18 mouse cellular contexts compared by ENCODE assay signal in genomic region chr14:111073529-111073928, GRCm38 (mm10).
DNase-seq lines count a peak whose midpoint lies in the region; ATAC-seq and TF ChIP-seq lines count a peak whose summit lies in the region.
"Had no signal": no experiment of that assay in that cellular context is flagged by ENCODE, and none has a peak within 500 bp of the region (broad histone marks: within the 10 kb centered on the region; RNA-seq: fewer than 3 reads in every experiment).

No protein-coding gene starts in this region.

- H3K4me1 ChIP-seq in hindbrain, embryonic 15.5 days (replicated peaks), result no peaks in the 10 kb centered on the region
- H3K4me1 ChIP-seq in hindbrain, embryonic 10.5 days (replicated peaks), result no peaks in the 10 kb centered on the region
- H3K4me1 ChIP-seq in midbrain, embryonic 15.5 days, result no peaks in the 10 kb centered on the region
- no peaks in the 10 kb centered on the region for H3K4me1 ChIP-seq in midbrain, embryonic 13.5 days (replicated peaks)
- no peaks in the 10 kb centered on the region for H3K4me1 ChIP-seq in forebrain, embryonic 15.5 days
- H3K4me1 ChIP-seq: heart, embryonic 12.5 days; neural tube, embryonic 12.5 days had no signal

- peak; percentile 85 for ATAC-seq in hindbrain, embryonic 15.5 days (ENCODE audit: low FRiP score, low read depth)
- 0 out of 2 replicates have a peak, but pooled peaks have one; percentile 52 for ATAC-seq in midbrain, embryonic 15.5 days (replicated peaks)
- no peak for ATAC-seq in midbrain, embryonic 13.5 days
- ATAC-seq in forebrain, embryonic 15.5 days (replicated peaks), result peak; percentile 48; the same call in 1 of the 2 replicates
- no peak for ATAC-seq in monocyte, adult 5-6 weeks (replicated peaks; ENCODE audit: insufficient number of reproducible peaks, low FRiP score, low TSS enrichment, poor library complexity, severe bottlenecking)
- ATAC-seq: inflammation-experienced regulatory T-cells, adult 6 months had no signal

- no peak overlapping the region for H3K9ac ChIP-seq in hindbrain, embryonic 15.5 days
- no peak overlapping the region for H3K9ac ChIP-seq in midbrain, embryonic 15.5 days
- no peak overlapping the region for H3K9ac ChIP-seq in midbrain, embryonic 13.5 days (replicated peaks)
- H3K9ac ChIP-seq in forebrain, embryonic 15.5 days (replicated peaks), result no peak overlapping the region
- H3K9ac ChIP-seq: heart, embryonic 12.5 days; liver, embryonic 14.5 days; neural tube, embryonic 12.5 days had no signal

- H3K4me3 ChIP-seq in hindbrain, embryonic 15.5 days, result no peak overlapping the region
- H3K4me3 ChIP-seq in hindbrain, embryonic 10.5 days, result no peak overlapping the region
- H3K4me3 ChIP-seq in midbrain, embryonic 15.5 days, result no peak overlapping the region
- no peak overlapping the region for H3K4me3 ChIP-seq in midbrain, embryonic 13.5 days (replicated peaks)
- H3K4me3 ChIP-seq in forebrain, embryonic 15.5 days, result no peak overlapping the region
- H3K4me3 ChIP-seq: heart, embryonic 12.5 days; neural tube, embryonic 12.5 days had no signal

- H3K4me2 ChIP-seq in hindbrain, embryonic 15.5 days, result no peak overlapping the region
- no peak overlapping the region for H3K4me2 ChIP-seq in midbrain, embryonic 15.5 days
- H3K4me2 ChIP-seq in midbrain, embryonic 13.5 days (replicated peaks), result no peak overlapping the region
- H3K4me2 ChIP-seq in forebrain, embryonic 15.5 days (replicated peaks), result no peak overlapping the region
- H3K4me2 ChIP-seq: heart, embryonic 12.5 days; neural tube, embryonic 12.5 days had no signal

- no peak for TF ChIP-seq POLR2A in brain, embryonic 14.5 days (IDR thresholded peaks at IDR 0.05; ENCODE audit: borderline replicate concordance, extremely low read depth, insufficient read depth, insufficient read length, poor library complexity, severe bottlenecking)

- H3K9me3 ChIP-seq in hindbrain, embryonic 15.5 days, result no peaks in the 10 kb centered on the region
- H3K9me3 ChIP-seq in hindbrain, embryonic 10.5 days, result no peaks in the 10 kb centered on the region
- no peaks in the 10 kb centered on the region for H3K9me3 ChIP-seq in midbrain, embryonic 15.5 days
- H3K9me3 ChIP-seq in midbrain, embryonic 13.5 days, result no peaks in the 10 kb centered on the region
- H3K9me3 ChIP-seq in forebrain, embryonic 15.5 days, result no peaks in the 10 kb centered on the region
- H3K9me3 ChIP-seq: neural tube, embryonic 12.5 days had no signal

- no peaks in the 10 kb centered on the region for H3K27me3 ChIP-seq in hindbrain, embryonic 15.5 days
- H3K27me3 ChIP-seq in hindbrain, embryonic 10.5 days (ENCODE audit: insufficient read depth, poor library complexity, severe bottlenecking), result no peaks in the 10 kb centered on the region
- H3K27me3 ChIP-seq in midbrain, embryonic 15.5 days (replicated peaks), result no peaks in the 10 kb centered on the region
- H3K27me3 ChIP-seq in midbrain, embryonic 13.5 days, result no peaks in the 10 kb centered on the region
- H3K27me3 ChIP-seq in forebrain, embryonic 15.5 days, result no peaks in the 10 kb centered on the region
- H3K27me3 ChIP-seq: heart, embryonic 12.5 days; neural tube, embryonic 12.5 days had no signal

- no peak overlapping the region for H3K27ac ChIP-seq in hindbrain, embryonic 15.5 days (replicated peaks)
- no peak overlapping the region for H3K27ac ChIP-seq in hindbrain, embryonic 10.5 days
- H3K27ac ChIP-seq in midbrain, embryonic 15.5 days, result no peak overlapping the region
- H3K27ac ChIP-seq in midbrain, embryonic 13.5 days, result no peak overlapping the region
- no peak overlapping the region for H3K27ac ChIP-seq in forebrain, embryonic 15.5 days (replicated peaks)
- H3K27ac ChIP-seq: liver, embryonic 14.5 days; neural tube, embryonic 12.5 days had no signal

- H3K36me3 ChIP-seq in hindbrain, embryonic 15.5 days, result no peaks in the 10 kb centered on the region
- no peaks in the 10 kb centered on the region for H3K36me3 ChIP-seq in hindbrain, embryonic 10.5 days
- H3K36me3 ChIP-seq in midbrain, embryonic 15.5 days (replicated peaks), result no peaks in the 10 kb centered on the region
- no peaks in the 10 kb centered on the region for H3K36me3 ChIP-seq in midbrain, embryonic 13.5 days
- H3K36me3 ChIP-seq in forebrain, embryonic 15.5 days, result no peaks in the 10 kb centered on the region
- H3K36me3 ChIP-seq: heart, embryonic 12.5 days; neural tube, embryonic 12.5 days had no signal

- WGBS in hindbrain, embryonic 15.5 days, result 55% methylated on average over 4 of the region's 4 CpGs
- 81% methylated on average over 4 of the region's 4 CpGs for WGBS in hindbrain, embryonic 10.5 days
- 62% methylated on average over 4 of the region's 4 CpGs for WGBS in midbrain, embryonic 15.5 days
- WGBS in midbrain, embryonic 13.5 days, result 72% methylated on average over 4 of the region's 4 CpGs
- 51% methylated on average over 4 of the region's 4 CpGs for WGBS in forebrain, embryonic 15.5 days

- DNase-seq in hindbrain, embryonic 10.5 days (ENCODE audit: low spot score), result no peak
- DNase-seq in brain, embryonic 14.5 days (ENCODE audit: low read depth), result peak; percentile 65
- DNase-seq in adrenal gland, adult 2 months, result no peak
- DNase-seq: cerebellum, postnatal 36 days; heart, postnatal 14 days; kidney, adult 2 months; kidney, postnatal 10 days; right cerebral cortex, postnatal 14 days; thymus, adult 2 months had no signal

- no peak for TF ChIP-seq CTCF in brain, embryonic 14.5 days (IDR thresholded peaks at IDR 0.05; ENCODE audit: borderline replicate concordance, extremely low read depth, insufficient read depth, insufficient read length)

Comparison
In these comparisons a context has a peak if more than half of its experiments do, and no peak if none do; other contexts are left out.
1. ATAC-seq: peak in hindbrain, embryonic 15.5 days (single experiment), midbrain, embryonic 15.5 days (single experiment) and forebrain, embryonic 15.5 days (single experiment); none in midbrain, embryonic 13.5 days (single experiment) and monocyte, adult 5-6 weeks (single experiment).